Mouse (Mus musculus): ENCODE measurements around the gene Faah.

Gene Faah

DNA sequence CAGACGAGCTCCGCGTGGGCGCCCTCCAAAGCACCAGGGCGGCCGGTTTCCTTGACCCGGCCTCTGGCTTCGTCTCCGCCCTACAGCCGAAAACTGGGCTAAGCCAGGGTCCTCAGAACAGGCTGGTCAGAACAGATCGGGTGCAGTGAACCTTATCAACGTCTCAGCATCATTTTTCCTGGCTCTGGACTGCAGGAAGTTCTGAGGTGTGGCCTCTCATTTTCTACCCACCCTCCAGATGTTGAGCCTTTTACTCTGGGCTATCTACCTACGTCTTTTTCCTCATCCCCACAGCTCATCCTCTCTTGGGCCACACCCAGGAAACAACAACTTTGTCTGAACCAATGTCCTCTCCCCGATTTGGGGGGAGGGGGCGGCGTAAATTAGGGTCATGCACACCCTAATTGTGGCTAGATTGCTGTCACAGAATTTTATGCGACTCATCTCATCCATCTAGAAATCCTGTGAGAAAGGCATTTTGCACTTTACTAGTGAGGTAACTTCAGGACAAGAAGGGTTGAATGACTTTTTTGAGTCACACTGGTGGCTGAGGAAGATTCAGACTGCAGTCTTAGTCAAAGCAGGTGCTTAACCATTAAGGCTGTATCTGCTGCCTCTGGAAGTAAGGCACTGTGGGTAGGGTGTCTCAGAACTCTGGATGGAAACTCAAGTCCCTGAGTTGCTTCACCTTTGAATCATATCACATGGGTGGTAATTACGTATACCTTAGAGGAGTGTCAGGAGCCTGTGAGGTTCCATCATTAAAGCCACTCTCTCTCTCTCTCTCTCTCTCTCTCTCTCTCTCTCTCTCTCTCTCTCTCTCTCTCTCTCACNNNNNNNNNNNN lies at the start of gene Faah:
Gene Faah, minus strand, starts transcription at position 25 of the 845 bp plus-strand sequence.
- in situ Hi-C loops (cut with MboI, MseI) = no loop called here

- in situ Hi-C loops (cut with MboI, MseI) = no loop called here
Observed at GRCm38 (mm10) chr4:116063855-116064254, 46.1 kb upstream of the Faah start.

DNA sequence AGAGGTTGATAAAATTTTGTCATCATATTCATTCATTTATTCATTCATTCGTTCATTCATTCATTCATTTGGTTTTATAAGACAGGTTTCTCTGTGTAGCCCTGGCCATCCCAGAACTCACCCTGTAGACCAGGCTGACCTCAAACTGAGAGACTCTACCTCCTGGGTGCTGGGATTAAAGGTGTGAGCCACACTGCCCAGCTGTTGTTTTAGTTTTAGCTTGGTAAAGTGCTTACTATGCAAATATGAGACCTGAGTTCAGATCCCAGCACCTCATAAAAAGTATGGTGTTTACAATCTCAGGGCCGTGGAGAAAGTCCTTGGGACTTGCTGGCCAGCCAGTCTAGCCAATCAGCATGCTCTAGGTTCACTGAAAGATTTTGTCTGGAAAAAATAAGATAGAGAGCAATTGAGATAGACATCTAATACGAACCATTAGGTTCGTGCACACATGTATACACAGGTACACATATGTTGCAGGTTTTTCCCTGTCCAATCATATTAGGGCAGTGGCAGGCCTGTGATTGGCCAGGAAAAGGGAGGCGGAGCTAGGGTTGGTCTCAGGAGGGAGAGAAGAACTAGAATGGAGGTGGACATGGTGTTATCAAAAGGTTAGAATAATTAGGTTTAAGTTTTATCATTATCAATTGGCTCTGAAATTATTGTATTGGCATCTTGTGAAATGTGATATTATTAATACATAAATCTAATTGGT lies 41.4 kb upstream of the Faah start:
- in situ Hi-C loops (cut with MboI, MseI) = no loop called here

GRCm38 (mm10) chr4:116057559-116057958 lies 39.8 kb upstream of the Faah start:
- in situ Hi-C loops (cut with MboI, MseI) = no loop called here

DNA sequence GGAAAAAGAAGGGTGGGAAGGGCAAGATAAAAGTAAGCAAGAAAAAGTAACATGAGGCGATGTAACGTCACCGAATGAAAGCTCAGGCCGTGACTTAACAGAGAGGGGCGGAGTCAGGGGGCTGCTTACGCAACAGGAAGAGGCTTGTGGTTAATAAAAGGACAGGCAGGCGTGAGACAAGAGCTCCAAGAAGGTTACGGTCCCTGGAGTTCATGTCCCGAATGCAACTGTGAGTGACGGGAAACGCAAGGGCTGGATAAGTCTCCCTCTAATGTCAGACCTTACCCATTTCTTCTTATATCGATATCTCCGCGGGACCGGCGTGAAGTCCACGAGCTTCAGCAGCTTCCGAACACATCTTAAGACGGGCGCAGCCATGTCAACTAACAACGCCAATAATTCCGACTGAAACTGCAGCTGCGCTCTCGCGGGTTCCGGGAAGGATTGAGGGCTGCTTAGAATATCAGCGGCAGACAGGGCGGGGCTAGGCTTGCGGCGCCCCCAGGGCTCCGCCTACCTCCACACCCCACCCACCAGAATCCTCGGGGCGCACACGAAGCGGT lies 35.8 kb upstream of the Faah start, which contains the start of gene Nsun4:
Gene Nsun4, minus strand, starts transcription at position 478 of the 563 bp plus-strand sequence.
- in situ Hi-C loops (cut with MboI, MseI) = loop anchor here (5.0 kb wide), 1 partner anchor 41 kb away; no protein-coding TSS in a partner anchor

DNA sequence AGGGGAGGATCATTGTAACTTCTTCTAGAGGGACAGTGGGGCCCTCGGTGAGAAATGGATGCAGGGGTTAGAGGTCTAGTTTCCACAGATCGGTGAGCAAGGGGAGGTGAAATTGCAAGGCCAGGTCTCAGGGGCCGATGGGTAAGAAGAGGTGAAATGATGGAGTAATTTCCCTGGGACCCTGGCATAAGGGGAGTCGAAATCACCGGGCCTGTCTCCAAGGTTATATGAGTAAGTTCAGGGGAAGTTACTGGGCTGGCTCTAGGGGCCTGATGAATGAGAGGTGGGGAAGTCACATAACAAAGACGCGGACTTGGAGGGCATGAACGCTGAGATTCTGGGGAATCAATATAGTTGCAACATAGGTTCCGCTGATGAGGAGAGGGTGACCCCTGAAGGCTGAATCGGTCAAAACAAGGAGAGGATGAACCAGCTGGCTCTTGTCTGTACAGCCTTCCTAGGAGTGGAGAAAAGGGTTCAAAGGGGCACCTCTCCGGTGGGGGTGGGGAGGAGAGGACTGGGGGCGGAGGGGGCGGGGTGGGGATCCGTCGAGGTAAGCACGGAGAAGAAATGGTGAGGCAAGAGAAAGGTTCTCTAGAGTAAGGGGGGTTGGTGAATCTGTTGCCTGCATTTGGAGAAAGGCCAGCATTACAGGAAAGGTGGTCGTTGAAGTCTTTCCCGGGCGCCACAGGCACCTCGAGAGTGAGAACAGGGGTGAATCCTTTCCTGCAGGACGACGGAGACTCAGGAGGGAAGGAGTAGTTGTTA lies 35.0 kb upstream of the Faah start:
- in situ Hi-C loops (cut with MboI, MseI) = loop anchor here (5.0 kb wide), 1 partner anchor 40 kb away; no protein-coding TSS in a partner anchor

GRCm38 (mm10) chr4:116049211-116049610 lies 31.5 kb upstream of the Faah start:
- in situ Hi-C loops (cut with MboI, MseI) = no loop called here

- in situ Hi-C loops (cut with MboI, MseI) = no loop called here
Observed at GRCm38 (mm10) chr4:116048130-116048920, 30.6 kb upstream of the Faah start.

DNA sequence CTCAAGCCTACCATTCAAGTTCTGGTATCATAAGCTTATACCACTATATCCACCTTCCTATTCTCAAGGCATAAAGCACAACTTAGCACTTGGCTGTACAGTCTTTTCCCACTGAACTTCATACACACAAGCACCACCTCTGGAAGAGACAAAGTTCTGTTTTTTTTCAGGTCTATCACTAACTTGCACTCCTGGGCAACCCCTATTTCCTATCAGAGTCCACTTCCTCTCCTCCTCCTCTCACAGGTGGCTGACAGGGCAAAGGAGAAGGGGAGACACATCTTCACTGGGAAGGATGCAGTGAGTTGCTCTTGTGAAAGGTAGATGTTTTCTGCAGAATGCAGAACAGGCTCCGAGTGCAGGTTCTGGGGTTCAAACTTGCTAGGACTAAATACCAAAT lies 30.0 kb upstream of the Faah start:
- in situ Hi-C loops (cut with MboI, MseI) = no loop called here

DNA sequence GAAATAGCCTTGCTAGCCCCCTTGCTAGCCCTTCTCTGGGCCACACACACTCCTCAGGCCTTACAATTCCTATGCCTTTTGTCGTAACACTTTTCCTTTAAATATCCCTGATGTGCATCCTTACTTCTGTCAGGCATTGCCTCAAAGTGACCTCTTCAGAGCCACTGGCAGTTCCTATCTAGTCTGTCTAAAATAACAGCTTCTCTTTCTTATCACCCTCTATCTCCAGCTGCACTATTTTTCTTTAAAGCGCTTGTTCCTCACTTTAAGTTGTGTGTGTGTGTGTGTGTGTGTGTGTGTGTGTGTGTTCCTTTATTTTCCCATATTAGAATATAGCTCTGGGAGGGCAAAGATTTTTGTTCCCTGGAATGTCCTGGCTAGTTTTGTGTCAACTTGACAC lies 28.9 kb upstream of the Faah start:
- in situ Hi-C loops (cut with MboI, MseI) = no loop called here

DNA sequence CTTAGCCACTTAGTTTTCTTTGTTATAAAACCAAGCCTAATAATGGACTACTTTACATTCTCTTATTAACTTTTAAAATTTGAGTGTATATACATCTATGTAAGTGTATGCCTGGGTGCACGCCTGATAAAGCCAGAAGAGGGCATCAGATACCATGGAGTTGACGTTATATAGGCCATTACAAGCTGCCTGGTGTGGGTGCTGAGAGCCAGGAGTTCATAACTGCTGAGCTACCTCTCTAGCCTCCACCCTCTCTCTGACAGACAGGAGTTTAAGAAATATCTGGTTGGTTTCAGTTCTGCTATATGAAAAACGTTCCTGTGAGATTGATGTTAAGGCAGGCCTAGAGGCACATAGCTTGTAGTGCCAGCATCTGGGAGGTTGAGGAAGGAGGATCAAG lies 24.5 kb upstream of the Faah start:
- in situ Hi-C loops (cut with MboI, MseI) = no loop called here

- in situ Hi-C loops (cut with MboI, MseI) = no loop called here
Observed at GRCm38 (mm10) chr4:116040466-116040865, 22.7 kb upstream of the Faah start.

GRCm38 (mm10) chr4:116033374-116033773 lies 15.6 kb upstream of the Faah start:
- in situ Hi-C loops (cut with MboI, MseI) = no loop called here

- in situ Hi-C loops (cut with MboI, MseI) = no loop called here
Observed at GRCm38 (mm10) chr4:116032906-116033305, 15.2 kb upstream of the Faah start.

GRCm38 (mm10) chr4:116017300-116017901 lies 325 bp downstream of the Faah start:
- in situ Hi-C loops (cut with MboI, MseI) = no loop called here

DNA sequence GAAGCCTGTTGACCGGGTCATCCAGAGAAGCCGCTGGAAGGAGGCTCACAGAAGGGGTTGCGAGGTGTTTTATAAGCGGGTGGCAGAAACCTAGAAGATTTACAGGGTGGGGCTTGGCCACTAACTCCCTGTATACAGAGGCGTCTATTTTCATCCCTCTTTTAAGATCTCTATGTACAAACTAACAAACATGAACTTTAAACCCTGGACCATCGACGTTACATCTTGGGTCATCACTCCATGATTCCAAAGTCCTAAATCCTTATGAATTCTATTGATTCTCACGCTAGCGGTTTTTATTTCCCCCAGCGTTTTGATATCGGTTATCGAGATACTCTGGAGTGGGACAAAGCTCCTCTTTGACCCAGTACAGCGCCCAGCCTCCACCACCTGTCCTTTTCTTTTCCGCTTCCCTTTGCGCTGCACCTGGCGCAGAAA lies 845 bp downstream of the Faah start:
- in situ Hi-C loops (cut with MboI, MseI) = no loop called here

- in situ Hi-C loops (cut with MboI, MseI) = no loop called here
Observed at GRCm38 (mm10) chr4:116016396-116016795, 1.3 kb downstream of the Faah start.

DNA sequence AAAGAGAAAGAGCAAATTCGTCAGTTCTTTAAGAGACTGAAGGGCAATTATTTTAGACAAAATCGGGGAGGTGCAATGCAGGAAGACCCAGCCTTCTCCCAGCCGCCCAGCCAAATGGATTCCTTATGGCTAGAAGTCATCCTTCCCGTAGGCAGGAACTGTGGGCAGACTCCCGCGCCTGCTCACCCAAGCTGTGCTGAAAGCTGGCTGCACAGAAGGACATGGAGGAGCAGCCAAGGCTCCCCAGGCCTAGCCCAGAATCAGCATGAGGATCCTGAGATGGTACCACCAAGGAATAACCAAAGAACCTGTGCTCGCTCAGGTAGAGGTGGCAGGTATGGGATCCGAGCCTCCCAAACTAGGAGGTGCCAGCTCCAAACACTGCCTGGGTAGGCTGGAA lies 1.7 kb downstream of the Faah start:
- in situ Hi-C loops (cut with MboI, MseI) = no loop called here

- in situ Hi-C loops (cut with MboI, MseI) = no loop called here
Observed at GRCm38 (mm10) chr4:116015502-116015901, 2.2 kb downstream of the Faah start.

- in situ Hi-C loops (cut with MboI, MseI) = loop anchor here (5.0 kb wide), 1 partner anchor 42 kb away; the partner anchor contains the start of gene Nsun4
Observed at GRCm38 (mm10) chr4:116010186-116010585, 7.5 kb downstream of the Faah start.

All from regulatory T cell (primary cell).